Mouse (Mus musculus): Measurements from ENCODE around the gene Krtap15. TPM values are rescaled to one million over a fixed set of nuclear protein-coding genes. Genes with fewer than 3 reads are reported as not detected.
A peak's percentile ranks its signal among the peaks of the same experiment; 100 is the strongest.

Krtap15 gene
- not detected for total RNA-seq (2022)

GRCm38 (mm10) chr16:88820066-88820465 lies at the start of gene Krtap15:
Gene Krtap15 (plus strand): TSS chr16:88820215.
- no peak for DNase-seq (ENCODE audit: low spot score in 2 of 2)

- no peak for DNase-seq (ENCODE audit: low spot score in 2 of 2)
Observed at GRCm38 (mm10) chr16:88774106-88774505, 45.9 kb upstream of the Krtap15 start, which contains the start of gene 2310057N15Rik. Gene 2310057N15Rik (minus strand): TSS chr16:88774206.

- no peak for DNase-seq (ENCODE audit: low spot score in 2 of 2)
Observed at GRCm38 (mm10) chr16:88777596-88777995, 42.4 kb upstream of the Krtap15 start, which contains the start of gene Gm5965. Gene Gm5965 (plus strand): TSS chr16:88777896.

- DNase-seq (ENCODE audit: low spot score in 2 of 2) = no peak
Observed at GRCm38 (mm10) chr16:88786786-88787185, 33.2 kb upstream of the Krtap15 start.

GRCm38 (mm10) chr16:88811827-88812226 lies 8.2 kb upstream of the Krtap15 start, which contains the start of gene Gm20741:
Gene Gm20741 (minus strand): TSS chr16:88812220.
- DNase-seq (ENCODE audit: low spot score in 2 of 2) = peak in 1 of 2 experiments; percentile 19

GRCm38 (mm10) chr16:88823736-88824135 lies 3.7 kb downstream of the Krtap15 start:
- no peak for DNase-seq (ENCODE audit: low spot score in 2 of 2)

- DNase-seq (ENCODE audit: low spot score in 2 of 2) = no peak
Observed at GRCm38 (mm10) chr16:88826095-88826652, 6.2 kb downstream of the Krtap15 start, which contains the start of gene Krtap14. Gene Krtap14 (minus strand): TSS chr16:88826145.

- no peak for DNase-seq (ENCODE audit: low spot score in 2 of 2)
Observed at GRCm38 (mm10) chr16:88826978-88827377, 7.0 kb downstream of the Krtap15 start.

- no peak for DNase-seq (ENCODE audit: low spot score in 2 of 2)
Observed at GRCm38 (mm10) chr16:88847363-88847762, 27.3 kb downstream of the Krtap15 start.

GRCm38 (mm10) chr16:88848558-88848957 lies 28.5 kb downstream of the Krtap15 start:
- no peak for DNase-seq (ENCODE audit: low spot score in 2 of 2)

- no peak for DNase-seq (ENCODE audit: low spot score in 2 of 2)
Observed at GRCm38 (mm10) chr16:88851450-88851849, 31.4 kb downstream of the Krtap15 start.

- no peak for DNase-seq (ENCODE audit: low spot score in 2 of 2)
Observed at GRCm38 (mm10) chr16:88864887-88865407, 44.9 kb downstream of the Krtap15 start.

GRCm38 (mm10) chr16:88869311-88869710 lies 49.3 kb downstream of the Krtap15 start, which contains the start of gene Krtap19-1:
Gene Krtap19-1 (minus strand): TSS chr16:88869411.
- DNase-seq (ENCODE audit: low spot score in 2 of 2) = no peak

- no peak for DNase-seq (ENCODE audit: low spot score in 2 of 2)
Observed at GRCm38 (mm10) chr16:88874169-88874568, 54.2 kb downstream of the Krtap15 start, which contains the start of gene Krtap19-2. Gene Krtap19-2 (minus strand): TSS chr16:88874269.

GRCm38 (mm10) chr16:88877938-88878337 lies 57.9 kb downstream of the Krtap15 start, which contains the start of gene Krtap19-3:
Gene Krtap19-3 (minus strand): TSS chr16:88878038.
- DNase-seq (ENCODE audit: low spot score in 2 of 2) = no peak

Other genes with a start within 250 kb of the Krtap15 start
- gene Krtap24-1, start 207.9 kb upstream of the Krtap15 start, total RNA-seq (2022) = not detected
- not detected for gene 2310079G19Rik, start 192.5 kb upstream of the Krtap15 start, total RNA-seq (2022)
- gene Krtap26-1, start 172.4 kb upstream of the Krtap15 start, total RNA-seq (2022) = not detected
- gene Krtap27-1, start 148.5 kb upstream of the Krtap15 start, total RNA-seq (2022) = not detected
- gene 2310061N02Rik, start 112.3 kb upstream of the Krtap15 start, total RNA-seq (2022) = not detected
- not detected for gene Krtap13-1, start 91.4 kb upstream of the Krtap15 start, total RNA-seq (2022)
- not detected for gene Krtap13, start 68.6 kb upstream of the Krtap15 start, total RNA-seq (2022)
- gene 2310034C09Rik, start 61.4 kb upstream of the Krtap15 start, total RNA-seq (2022) = not detected
- gene 2310057N15Rik, start 46.0 kb upstream of the Krtap15 start, total RNA-seq (2022) = not detected
- gene Gm5965, start 42.3 kb upstream of the Krtap15 start, total RNA-seq (2022) = not detected
- not detected for gene Gm20741, start 8.0 kb upstream of the Krtap15 start, total RNA-seq (2022)
- gene Krtap14, start 5.9 kb downstream of the Krtap15 start, total RNA-seq (2022) = not detected
- gene Krtap19-1, start 49.2 kb downstream of the Krtap15 start, total RNA-seq (2022) = not detected
- gene Krtap19-2, start 54.1 kb downstream of the Krtap15 start, total RNA-seq (2022) = not detected
- not detected for gene Krtap19-3, start 57.8 kb downstream of the Krtap15 start, total RNA-seq (2022)
- gene Krtap19-4, start 64.9 kb downstream of the Krtap15 start, total RNA-seq (2022) = not detected
- gene Krtap19-5, start 76.2 kb downstream of the Krtap15 start, total RNA-seq (2022) = not detected
- not detected for gene Krtap19-9b, start 112.0 kb downstream of the Krtap15 start, total RNA-seq (2022)
- not detected for gene Krtap16-3, start 142.7 kb downstream of the Krtap15 start, total RNA-seq (2022)
- not detected for gene Krtap22-2, start 190.5 kb downstream of the Krtap15 start, total RNA-seq (2022)
- gene Gm10229, start 195.1 kb downstream of the Krtap15 start, total RNA-seq (2022) = not detected
- gene Krtap6-1, start 211.5 kb downstream of the Krtap15 start, total RNA-seq (2022) = not detected
- not detected for gene Gm10228, start 221.3 kb downstream of the Krtap15 start, total RNA-seq (2022)
- not detected for gene Krtap6-5, start 227.7 kb downstream of the Krtap15 start, total RNA-seq (2022)
- gene 1110025L11Rik, start 243.8 kb downstream of the Krtap15 start, total RNA-seq (2022) = not detected